Mouse (Mus musculus): ENCODE results near the gene Cln3. TPM values are rescaled to one million over a fixed set of nuclear protein-coding genes. Genes with fewer than 3 reads are reported as not detected.

Cln3 gene
- polyA plus RNA-seq (2012; rRNA removed), result 41.8 and 42.3 TPM in 2 replicates

DNA sequence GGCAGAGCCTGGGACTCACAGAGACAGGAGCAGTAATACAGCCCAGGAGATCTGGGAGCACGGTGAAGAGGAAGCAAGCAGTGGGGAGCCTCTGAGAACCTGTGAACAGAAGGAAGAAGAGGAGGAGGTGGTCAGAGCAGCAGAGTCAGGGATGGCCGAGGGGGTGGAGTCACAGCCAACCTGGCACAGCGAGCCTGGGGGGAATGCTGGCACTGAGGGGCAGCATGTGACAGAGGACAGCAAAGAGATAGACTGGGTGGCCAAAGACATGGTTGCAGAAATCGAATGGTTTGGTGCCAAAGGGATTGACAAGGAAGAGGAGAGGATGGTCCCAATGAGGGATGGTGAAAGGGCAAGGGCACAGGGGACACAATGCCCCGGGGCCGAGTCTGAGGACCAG is at the start of gene Cln3:
TSS of gene Cln3 (minus strand) at position 101 of the 400 bp plus-strand sequence.
- no peak for TF ChIP-seq CTCF (IDR thresholded peaks at IDR 0.05; ENCODE audit: extremely low read depth, insufficient read depth, low read length)
- no peak for TF ChIP-seq POLR2A (IDR thresholded peaks at IDR 0.05; ENCODE audit: extremely low read depth, insufficient read depth, low read length)
- H3K4me1 ChIP-seq (ENCODE audit: control insufficient read depth, insufficient read depth, low read length), result no peaks in the 10 kb centered on the region
- H3K4me3 ChIP-seq (ENCODE audit: insufficient read depth, low read length), result no peak within 1 kb of the TSS
- no peak within 1 kb of the TSS for H3K27ac ChIP-seq (ENCODE audit: insufficient read depth, low read length)

GRCm38 (mm10) chr7:126635375-126635774 is 49.8 kb upstream of the Cln3 start:
- H3K27ac ChIP-seq (ENCODE audit: insufficient read depth, low read length), result no peak overlapping the region
- TF ChIP-seq POLR2A (IDR thresholded peaks at IDR 0.05; ENCODE audit: extremely low read depth, insufficient read depth, low read length) (no peak), CTCF (IDR thresholded peaks at IDR 0.05; ENCODE audit: extremely low read depth, insufficient read depth, low read length) (no peak)
- no peak overlapping the region for H3K4me3 ChIP-seq (ENCODE audit: insufficient read depth, low read length)
- no peaks in the 10 kb centered on the region for H3K4me1 ChIP-seq (ENCODE audit: control insufficient read depth, insufficient read depth, low read length)

DNA sequence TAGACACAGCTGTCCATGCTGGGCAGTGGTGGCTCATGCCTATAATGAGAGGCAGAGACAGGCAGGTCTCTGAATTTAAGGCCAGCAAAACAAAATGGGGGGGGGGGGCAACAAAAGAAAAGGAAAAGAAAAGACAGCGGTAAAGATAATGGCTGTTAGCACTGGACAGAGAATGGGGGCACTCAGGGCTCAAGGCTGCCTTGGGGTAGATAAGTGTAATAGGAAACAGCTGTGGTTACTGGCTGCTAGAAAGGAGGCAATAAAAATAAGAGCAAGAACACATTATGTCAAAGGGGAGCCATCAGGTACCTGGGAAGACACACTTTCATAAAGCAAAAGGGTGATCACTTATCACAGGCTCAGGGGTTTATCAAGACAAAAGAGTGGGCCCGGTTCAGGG is 46.9 kb upstream of the Cln3 start:
- no peak for TF ChIP-seq POLR2A (IDR thresholded peaks at IDR 0.05; ENCODE audit: extremely low read depth, insufficient read depth, low read length)
- TF ChIP-seq CTCF (IDR thresholded peaks at IDR 0.05; ENCODE audit: extremely low read depth, insufficient read depth, low read length), result no peak
- Histone ChIP-seq H3K27ac (ENCODE audit: insufficient read depth, low read length) (no peak overlapping the region), H3K4me1 (ENCODE audit: control insufficient read depth, insufficient read depth, low read length) (no peaks in the 10 kb centered on the region), H3K4me3 (ENCODE audit: insufficient read depth, low read length) (no peak overlapping the region)

- TF ChIP-seq CTCF (IDR thresholded peaks at IDR 0.05; ENCODE audit: extremely low read depth, insufficient read depth, low read length) (no peak), POLR2A (IDR thresholded peaks at IDR 0.05; ENCODE audit: extremely low read depth, insufficient read depth, low read length) (no peak)
- Histone ChIP-seq H3K4me3 (ENCODE audit: insufficient read depth, low read length) (no peak within 1 kb of the TSS), H3K27ac (ENCODE audit: insufficient read depth, low read length) (no peak within 1 kb of the TSS), H3K4me1 (ENCODE audit: control insufficient read depth, insufficient read depth, low read length) (no peaks in the 10 kb centered on the region)
These were observed 45.4 kb upstream of the Cln3 start, which contains the start of gene Nupr1 for GRCm38 (mm10) chr7:126630824-126631518. Gene Nupr1, minus strand, starts transcription at chr7:126630861.

- no peak for TF ChIP-seq CTCF (IDR thresholded peaks at IDR 0.05; ENCODE audit: extremely low read depth, insufficient read depth, low read length)
- no peak for TF ChIP-seq POLR2A (IDR thresholded peaks at IDR 0.05; ENCODE audit: extremely low read depth, insufficient read depth, low read length)
- no peak overlapping the region for H3K27ac ChIP-seq (ENCODE audit: insufficient read depth, low read length)
- H3K4me3 ChIP-seq (ENCODE audit: insufficient read depth, low read length), result no peak overlapping the region
- no peaks in the 10 kb centered on the region for H3K4me1 ChIP-seq (ENCODE audit: control insufficient read depth, insufficient read depth, low read length)
These were observed 44.3 kb upstream of the Cln3 start for GRCm38 (mm10) chr7:126629915-126630314.

- H3K4me1 ChIP-seq (ENCODE audit: control insufficient read depth, insufficient read depth, low read length), result no peaks in the 10 kb centered on the region
- no peak overlapping the region for H3K27ac ChIP-seq (ENCODE audit: insufficient read depth, low read length)
- TF ChIP-seq CTCF (IDR thresholded peaks at IDR 0.05; ENCODE audit: extremely low read depth, insufficient read depth, low read length) (no peak), POLR2A (IDR thresholded peaks at IDR 0.05; ENCODE audit: extremely low read depth, insufficient read depth, low read length) (no peak)
- no peak overlapping the region for H3K4me3 ChIP-seq (ENCODE audit: insufficient read depth, low read length)
These were observed 42.5 kb upstream of the Cln3 start for GRCm38 (mm10) chr7:126628111-126628510.

- no peak for TF ChIP-seq CTCF (IDR thresholded peaks at IDR 0.05; ENCODE audit: extremely low read depth, insufficient read depth, low read length)
- TF ChIP-seq POLR2A (IDR thresholded peaks at IDR 0.05; ENCODE audit: extremely low read depth, insufficient read depth, low read length), result no peak
- no peak overlapping the region for H3K27ac ChIP-seq (ENCODE audit: insufficient read depth, low read length)
- no peaks in the 10 kb centered on the region for H3K4me1 ChIP-seq (ENCODE audit: control insufficient read depth, insufficient read depth, low read length)
- H3K4me3 ChIP-seq (ENCODE audit: insufficient read depth, low read length), result no peak overlapping the region
These were observed 40.4 kb upstream of the Cln3 start for GRCm38 (mm10) chr7:126625807-126626600.

- no peaks in the 10 kb centered on the region for H3K4me1 ChIP-seq (ENCODE audit: control insufficient read depth, insufficient read depth, low read length)
- no peak overlapping the region for H3K4me3 ChIP-seq (ENCODE audit: insufficient read depth, low read length)
- TF ChIP-seq CTCF (IDR thresholded peaks at IDR 0.05; ENCODE audit: extremely low read depth, insufficient read depth, low read length) (no peak), POLR2A (IDR thresholded peaks at IDR 0.05; ENCODE audit: extremely low read depth, insufficient read depth, low read length) (no peak)
- no peak overlapping the region for H3K27ac ChIP-seq (ENCODE audit: insufficient read depth, low read length)
These were observed 39.8 kb upstream of the Cln3 start for GRCm38 (mm10) chr7:126625369-126625768.

DNA sequence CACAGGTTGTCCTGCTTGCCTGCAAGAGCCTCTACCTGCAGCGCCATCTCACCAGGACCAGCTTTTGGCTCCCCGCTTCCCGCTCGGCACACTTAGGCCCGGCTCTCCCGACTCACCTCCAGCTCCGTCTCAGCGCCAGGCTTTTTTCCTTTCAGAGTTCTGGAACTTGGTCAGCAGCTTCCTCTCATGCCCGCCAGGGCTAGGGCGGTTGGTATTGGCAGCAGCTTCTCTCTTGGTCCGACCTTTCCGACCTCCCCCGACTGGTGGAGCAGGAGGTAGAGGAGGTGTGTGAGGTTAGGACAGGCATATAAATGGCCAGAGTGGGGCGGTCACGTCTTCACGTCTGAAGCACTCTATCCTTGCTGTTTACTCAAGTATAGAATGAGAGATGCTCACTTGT is 39.2 kb upstream of the Cln3 start:
- TF ChIP-seq CTCF (IDR thresholded peaks at IDR 0.05; ENCODE audit: extremely low read depth, insufficient read depth, low read length) (no peak), POLR2A (IDR thresholded peaks at IDR 0.05; ENCODE audit: extremely low read depth, insufficient read depth, low read length) (no peak)
- no peak overlapping the region for H3K4me3 ChIP-seq (ENCODE audit: insufficient read depth, low read length)
- no peaks in the 10 kb centered on the region for H3K4me1 ChIP-seq (ENCODE audit: control insufficient read depth, insufficient read depth, low read length)
- no peak overlapping the region for H3K27ac ChIP-seq (ENCODE audit: insufficient read depth, low read length)

GRCm38 (mm10) chr7:126623381-126623780 is 37.8 kb upstream of the Cln3 start:
- no peaks in the 10 kb centered on the region for H3K4me1 ChIP-seq (ENCODE audit: control insufficient read depth, insufficient read depth, low read length)
- H3K27ac ChIP-seq (ENCODE audit: insufficient read depth, low read length), result no peak overlapping the region
- TF ChIP-seq CTCF (IDR thresholded peaks at IDR 0.05; ENCODE audit: extremely low read depth, insufficient read depth, low read length) (no peak), POLR2A (IDR thresholded peaks at IDR 0.05; ENCODE audit: extremely low read depth, insufficient read depth, low read length) (no peak)
- no peak overlapping the region for H3K4me3 ChIP-seq (ENCODE audit: insufficient read depth, low read length)
